Mouse (Mus musculus): Measurements from ENCODE around the gene Cxcl10. TPM values are rescaled to one million over a fixed set of nuclear protein-coding genes. Genes with fewer than 3 reads are reported as not detected.

Cxcl10 gene
- polyA plus RNA-seq, 1 experiment from 2014 or later = 2.0 TPM

GRCm38 (mm10) chr5:92336743-92337142 lies 11.9 kb downstream of the Cxcl10 start:
- H3K36me3 ChIP-seq = no peaks in the 10 kb centered on the region
- H3K27ac ChIP-seq = no peak overlapping the region
- no peak overlapping the region for H3K4me3 ChIP-seq (replicated peaks)
- no peaks in the 10 kb centered on the region for H3K27me3 ChIP-seq (replicated peaks)
- no peak overlapping the region for H3K9ac ChIP-seq
- H3K9me3 ChIP-seq = no peaks in the 10 kb centered on the region
- H3K4me2 ChIP-seq = no peak overlapping the region
- ATAC-seq (ENCODE audit: insufficient read depth, low FRiP score, low read depth) = no peak
- peaks cover 4% of the 10 kb centered on the region; the same call in 1 of the 2 replicates for H3K4me1 ChIP-seq
- 70% methylated on average over 3 of the region's 3 CpGs for WGBS

GRCm38 (mm10) chr5:92332359-92332840 lies 16.3 kb downstream of the Cxcl10 start:
- peaks cover 7% of the 10 kb centered on the region; the same call in 1 of the 2 replicates for H3K4me1 ChIP-seq
- ATAC-seq (ENCODE audit: insufficient read depth, low FRiP score, low read depth) = peak; percentile 70; the same call in 1 of the 2 replicates
- H3K9me3 ChIP-seq = no peaks in the 10 kb centered on the region
- no peaks in the 10 kb centered on the region for H3K36me3 ChIP-seq
- 32% methylated on average over 9 of the region's 9 CpGs for WGBS
- no peaks in the 10 kb centered on the region for H3K27me3 ChIP-seq (replicated peaks)
- no peak overlapping the region for H3K9ac ChIP-seq
- peak overlapping the region; percentile 84 for H3K27ac ChIP-seq
- peak overlapping the region; percentile 9; the same call in 1 of the 2 replicates for H3K4me3 ChIP-seq (replicated peaks)
- H3K4me2 ChIP-seq = peak overlapping the region; percentile 41

DNA sequence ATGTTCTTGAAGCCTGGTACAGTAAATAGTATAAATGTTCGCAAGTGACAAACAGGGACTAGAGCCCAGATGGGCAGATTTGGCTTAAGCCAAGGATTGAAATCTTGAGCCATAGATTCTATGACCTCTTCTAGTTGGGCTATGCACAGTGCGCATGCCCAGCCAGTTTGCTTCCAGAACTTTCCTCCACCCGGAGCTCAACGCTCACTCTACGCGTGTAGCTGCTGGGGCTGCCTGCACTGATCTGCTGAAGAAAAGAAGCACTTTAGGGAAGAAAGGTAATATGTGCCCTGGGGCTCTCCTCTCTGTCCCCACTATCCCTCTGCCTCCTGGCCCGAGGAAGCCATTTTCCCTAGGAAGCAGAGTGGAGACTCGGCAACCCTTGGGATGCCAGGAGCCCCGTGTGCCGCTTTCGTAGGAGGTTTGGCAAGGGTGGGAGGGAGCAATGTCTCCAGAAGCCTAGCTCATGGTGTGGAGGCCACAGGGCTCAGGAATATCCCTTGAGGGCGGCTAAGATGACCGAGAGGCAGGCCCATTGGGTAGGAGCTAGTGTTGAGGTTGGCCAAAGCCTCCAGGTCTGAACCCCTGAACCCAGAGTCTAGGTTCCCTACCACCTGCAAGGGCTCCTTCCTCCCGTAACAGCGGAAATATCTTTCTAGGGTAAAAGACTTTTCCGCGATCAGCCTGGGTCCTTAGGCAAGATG lies 16.9 kb downstream of the Cxcl10 start, which contains the start of gene Art3:
TSS of gene Art3 (plus strand) at position 193 of the 704 bp plus-strand sequence.
- Histone ChIP-seq H3K4me2 (peak within 1 kb of the TSS; percentile 41), H3K9me3 (no peaks in the 10 kb centered on the region), H3K4me1 (peaks cover 7% of the 10 kb centered on the region; the same call in 1 of the 2 replicates), H3K4me3 (replicated peaks) (peak within 1 kb of the TSS; percentile 9; the same call in 1 of the 2 replicates), H3K36me3 (no peaks in the 10 kb centered on the region), H3K27me3 (replicated peaks) (no peaks in the 10 kb centered on the region), H3K9ac (no peak within 1 kb of the TSS), H3K27ac (peak within 1 kb of the TSS; percentile 84)
- ATAC-seq (ENCODE audit: insufficient read depth, low FRiP score, low read depth) = 0 out of 2 replicates have a peak, but pooled peaks have one; percentile 7
- WGBS = 86% methylated on average over 17 of the region's 17 CpGs

GRCm38 (mm10) chr5:92331122-92331521 lies 17.6 kb downstream of the Cxcl10 start:
- no peak for ATAC-seq (ENCODE audit: insufficient read depth, low FRiP score, low read depth)
- H3K27ac ChIP-seq = no peak overlapping the region
- WGBS = 85% methylated on average over 12 of the region's 12 CpGs

DNA sequence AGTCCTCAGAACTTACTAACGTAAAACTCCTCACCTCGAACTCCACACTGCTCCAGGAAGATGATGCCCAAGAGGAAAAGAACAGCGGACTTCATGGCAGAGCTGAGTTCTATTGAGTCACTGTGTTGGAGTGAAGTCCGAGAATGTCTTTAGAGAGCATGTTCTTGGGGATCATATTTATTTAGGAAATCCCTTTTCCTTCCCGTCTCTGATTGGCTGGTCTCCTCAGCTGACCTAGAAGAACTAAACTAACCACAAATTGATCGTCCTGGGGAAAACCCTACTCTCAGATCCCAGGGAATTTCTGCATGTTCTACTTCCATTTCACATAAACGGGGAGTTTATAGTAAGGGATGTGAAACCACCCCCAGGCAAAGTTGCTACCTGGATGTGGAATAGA lies 20.8 kb downstream of the Cxcl10 start, which contains the start of gene Cxcl9:
TSS of gene Cxcl9 (minus strand) at position 151 of the 400 bp plus-strand sequence.
- Histone ChIP-seq H3K36me3 (no peaks in the 10 kb centered on the region), H3K27me3 (replicated peaks) (no peaks in the 10 kb centered on the region), H3K27ac (no peak within 1 kb of the TSS), H3K4me1 (peaks cover 10% of the 10 kb centered on the region; the same call in 1 of the 2 replicates), H3K4me3 (replicated peaks) (no peak within 1 kb of the TSS), H3K9ac (no peak within 1 kb of the TSS), H3K9me3 (no peaks in the 10 kb centered on the region), H3K4me2 (no peak within 1 kb of the TSS)
- ATAC-seq (ENCODE audit: insufficient read depth, low FRiP score, low read depth) = no peak
- 75% methylated on average over 7 of the region's 7 CpGs for WGBS

More at GRCm38 (mm10) chr5:92331122-92331521, 17.6 kb downstream of the Cxcl10 start:
- no peak overlapping the region for H3K4me2 ChIP-seq
- peaks cover 7% of the 10 kb centered on the region; the same call in 1 of the 2 replicates for H3K4me1 ChIP-seq
- H3K9me3 ChIP-seq = no peaks in the 10 kb centered on the region
- H3K9ac ChIP-seq = no peak overlapping the region
- H3K27me3 ChIP-seq (replicated peaks) = no peaks in the 10 kb centered on the region
- H3K4me3 ChIP-seq (replicated peaks) = no peak overlapping the region
- H3K36me3 ChIP-seq = no peaks in the 10 kb centered on the region

DNA sequence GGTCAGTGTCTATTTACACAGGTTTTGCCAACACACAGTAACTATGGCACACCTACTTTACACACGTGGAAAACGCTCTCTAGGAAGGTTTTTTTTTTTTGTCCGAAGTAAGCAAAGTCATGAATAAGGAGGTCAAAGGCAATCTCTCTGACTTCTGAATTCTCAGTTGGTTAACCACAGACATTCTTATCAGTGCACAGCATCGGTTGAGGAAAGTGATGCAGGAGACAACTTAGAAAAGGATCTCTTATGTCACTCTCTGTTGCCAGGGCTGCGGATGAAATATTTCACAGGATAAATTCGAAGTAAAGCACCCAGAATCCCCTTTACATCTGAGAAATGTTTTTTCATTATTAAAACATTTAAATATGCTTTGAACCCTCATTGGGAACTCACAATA lies 21.3 kb downstream of the Cxcl10 start:
- no peaks in the 10 kb centered on the region for H3K36me3 ChIP-seq

GRCm38 (mm10) chr5:92323264-92323663 lies 25.4 kb downstream of the Cxcl10 start:
- Histone ChIP-seq H3K4me2 (no peak overlapping the region), H3K36me3 (no peaks in the 10 kb centered on the region), H3K27me3 (replicated peaks) (no peaks in the 10 kb centered on the region), H3K27ac (no peak overlapping the region), H3K9ac (no peak overlapping the region), H3K4me3 (replicated peaks) (no peak overlapping the region), H3K9me3 (no peaks in the 10 kb centered on the region), H3K4me1 (0 out of 2 replicates have a peak, but pooled peaks cover 3% of the 10 kb centered on the region)
- ATAC-seq (ENCODE audit: insufficient read depth, low FRiP score, low read depth) = no peak; the same call in 1 of the 2 replicates
- WGBS = 59% methylated on average over 5 of the region's 5 CpGs

More for the DNA sequence above, 21.3 kb downstream of the Cxcl10 start:
- no peak overlapping the region for H3K27ac ChIP-seq
- ATAC-seq (ENCODE audit: insufficient read depth, low FRiP score, low read depth) = no peak
- H3K27me3 ChIP-seq (replicated peaks) = no peaks in the 10 kb centered on the region
- H3K4me3 ChIP-seq (replicated peaks) = no peak overlapping the region
- no peak overlapping the region for H3K4me2 ChIP-seq
- no peaks in the 10 kb centered on the region for H3K9me3 ChIP-seq
- no peak overlapping the region for H3K9ac ChIP-seq
- WGBS = 62% methylated on average over 6 of the region's 6 CpGs
- peaks cover 10% of the 10 kb centered on the region; the same call in 1 of the 2 replicates for H3K4me1 ChIP-seq

DNA sequence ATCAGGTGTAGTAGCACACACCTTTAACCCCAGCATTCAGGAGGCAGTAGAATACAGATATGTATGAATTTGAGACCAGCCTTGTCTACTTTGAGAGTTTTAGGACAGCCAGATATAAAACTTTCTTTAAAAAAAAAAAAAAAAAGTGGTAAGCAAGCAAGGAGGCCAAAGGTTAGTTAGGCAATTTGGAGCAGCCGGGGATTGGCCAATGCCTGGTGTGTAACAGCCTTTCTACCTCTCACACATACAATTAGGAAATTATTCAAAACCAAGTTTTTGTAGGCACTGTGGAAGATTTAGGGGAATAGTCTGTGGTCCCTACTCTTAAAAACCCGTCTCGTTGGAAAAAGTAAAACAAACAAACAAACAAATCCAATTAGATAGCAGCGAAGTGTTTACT lies 26.1 kb downstream of the Cxcl10 start:
- no peak overlapping the region for H3K4me3 ChIP-seq (replicated peaks)
- H3K9ac ChIP-seq = no peak overlapping the region
- ATAC-seq (ENCODE audit: insufficient read depth, low FRiP score, low read depth) = no peak
- H3K27ac ChIP-seq = no peak overlapping the region
- H3K4me2 ChIP-seq = no peak overlapping the region
- WGBS = 87% methylated on average over 4 of the region's 4 CpGs
- H3K36me3 ChIP-seq = no peaks in the 10 kb centered on the region
- H3K4me1 ChIP-seq = 0 out of 2 replicates have a peak, but pooled peaks cover 3% of the 10 kb centered on the region
- no peaks in the 10 kb centered on the region for H3K9me3 ChIP-seq
- no peaks in the 10 kb centered on the region for H3K27me3 ChIP-seq (replicated peaks)

- Histone ChIP-seq H3K9me3 (no peaks in the 10 kb centered on the region), H3K4me1 (0 out of 2 replicates have a peak, but pooled peaks cover 3% of the 10 kb centered on the region), H3K4me2 (no peak overlapping the region), H3K4me3 (replicated peaks) (no peak overlapping the region), H3K27me3 (replicated peaks) (no peaks in the 10 kb centered on the region), H3K27ac (no peak overlapping the region), H3K9ac (no peak overlapping the region), H3K36me3 (no peaks in the 10 kb centered on the region)
- 45% methylated on average over 8 of the region's 8 CpGs for WGBS
- ATAC-seq (ENCODE audit: insufficient read depth, low FRiP score, low read depth) = no peak
These were observed 26.9 kb downstream of the Cxcl10 start for GRCm38 (mm10) chr5:92321631-92322400.

- H3K9ac ChIP-seq = no peak overlapping the region
- no peaks in the 10 kb centered on the region for H3K27me3 ChIP-seq (replicated peaks)
- H3K4me1 ChIP-seq = no peaks in the 10 kb centered on the region
- no peak overlapping the region for H3K4me2 ChIP-seq
- H3K36me3 ChIP-seq = no peaks in the 10 kb centered on the region
- 84% methylated on average over 14 of the region's 14 CpGs for WGBS
- H3K27ac ChIP-seq = no peak overlapping the region
- no peak overlapping the region for H3K4me3 ChIP-seq (replicated peaks)
- H3K9me3 ChIP-seq = no peaks in the 10 kb centered on the region
- ATAC-seq (ENCODE audit: insufficient read depth, low FRiP score, low read depth) = no peak
These were observed 30.1 kb downstream of the Cxcl10 start for GRCm38 (mm10) chr5:92318596-92318995.

DNA sequence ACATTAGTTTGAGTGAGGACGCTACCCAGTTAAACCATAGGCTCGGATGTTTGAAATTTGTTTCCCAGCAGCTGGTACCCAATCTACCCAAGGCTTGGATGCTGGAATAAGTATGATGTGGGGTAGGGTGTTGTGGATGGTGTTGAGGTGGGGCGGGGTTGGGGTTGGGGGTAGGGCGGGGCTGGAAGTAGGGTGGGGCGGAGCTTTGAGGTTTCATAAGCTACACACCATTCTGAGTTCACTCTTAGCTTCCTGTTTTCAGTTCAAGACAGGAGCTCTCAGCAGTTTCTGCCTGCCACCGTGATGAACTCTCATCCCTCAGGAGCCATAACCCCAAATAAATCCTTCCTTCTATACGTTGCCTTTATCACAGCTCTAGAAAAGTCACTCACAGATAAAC lies 30.6 kb downstream of the Cxcl10 start:
- Histone ChIP-seq H3K4me2 (no peak overlapping the region), H3K9me3 (no peaks in the 10 kb centered on the region), H3K36me3 (no peaks in the 10 kb centered on the region), H3K27ac (no peak overlapping the region), H3K4me3 (replicated peaks) (no peak overlapping the region), H3K27me3 (replicated peaks) (no peaks in the 10 kb centered on the region), H3K4me1 (no peaks in the 10 kb centered on the region), H3K9ac (no peak overlapping the region)
- no peak for ATAC-seq (ENCODE audit: insufficient read depth, low FRiP score, low read depth)
- 68% methylated on average over 7 of the region's 7 CpGs for WGBS

Measured in stomach, embryonic 15.5 days (tissue).